Mouse (Mus musculus) adrenal gland, adult 8-10 months (tissue): ENCODE results near the gene Hist1h1d. TPM values are rescaled to one million over a fixed set of nuclear protein-coding genes. Genes with fewer than 3 reads are reported as not detected.
"Not testable (repeated sequence)": the region's sequence is repeated elsewhere in the genome, so short reads cannot be mapped to it uniquely, and the experiment has no call there.

Experiments used
- DNase-seq: peaks from one replicate; pipeline ENCODE4 v3.0.0; 2022
- total RNA-seq, 4 experiments: library from RNA; stranded (reverse); gene quantifications; 2 replicates each; pipeline ENCODE4 v1.2.4; 2022

Gene Hist1h1d
- total RNA-seq, 4 experiments from 2014 or later = 2.2 to 3.9 (median 3.1) TPM

- peak; percentile 52 for DNase-seq
These were observed 22.7 kb upstream of the Hist1h1d start for GRCm38 (mm10) chr13:23530181-23530900.

GRCm38 (mm10) chr13:23530901-23531875 is 21.9 kb upstream of the Hist1h1d start, which contains the start of gene Hist1h4h:
TSS of gene Hist1h4h (plus strand) at chr13:23531050.
- DNase-seq = peak; percentile 97

DNA sequence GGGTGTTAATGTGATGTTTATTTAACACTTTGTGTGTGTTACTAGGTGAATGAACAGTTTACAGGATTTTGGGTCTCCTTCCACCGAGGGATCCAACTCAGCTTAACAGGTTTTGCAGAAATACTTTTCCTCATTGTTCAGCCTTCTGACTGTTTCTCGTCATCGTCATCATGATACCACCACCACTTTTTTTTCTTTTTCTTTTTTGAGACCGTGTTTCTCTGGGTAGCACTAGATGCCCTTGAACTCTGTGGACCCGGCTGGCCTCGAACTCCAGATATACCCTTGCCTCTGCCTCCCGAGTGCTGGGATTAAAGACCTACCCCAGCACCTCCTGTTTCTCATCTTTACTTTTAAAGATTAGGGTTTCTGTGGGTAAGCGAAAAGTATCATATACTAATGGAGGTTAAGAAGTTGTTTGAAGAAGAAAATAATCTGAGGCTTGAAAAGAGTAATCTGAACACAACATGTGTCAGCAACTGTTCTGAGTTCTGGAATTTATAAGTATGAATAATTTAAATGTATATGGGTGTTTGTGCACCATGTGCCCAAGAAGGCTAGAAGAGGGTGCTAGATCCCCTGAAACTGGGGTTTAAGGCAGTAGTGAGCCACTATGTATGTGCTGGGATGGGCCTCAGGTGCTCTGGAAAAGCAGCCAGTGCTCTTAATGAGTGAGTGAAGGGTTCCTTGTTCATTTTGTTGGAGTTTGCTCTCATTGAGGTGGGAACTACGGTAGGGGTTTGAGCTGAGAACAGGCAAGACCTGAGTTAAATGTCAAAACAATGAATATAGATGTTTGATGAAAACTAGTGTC is 20.6 kb upstream of the Hist1h1d start:
- DNase-seq = no peak

DNA sequence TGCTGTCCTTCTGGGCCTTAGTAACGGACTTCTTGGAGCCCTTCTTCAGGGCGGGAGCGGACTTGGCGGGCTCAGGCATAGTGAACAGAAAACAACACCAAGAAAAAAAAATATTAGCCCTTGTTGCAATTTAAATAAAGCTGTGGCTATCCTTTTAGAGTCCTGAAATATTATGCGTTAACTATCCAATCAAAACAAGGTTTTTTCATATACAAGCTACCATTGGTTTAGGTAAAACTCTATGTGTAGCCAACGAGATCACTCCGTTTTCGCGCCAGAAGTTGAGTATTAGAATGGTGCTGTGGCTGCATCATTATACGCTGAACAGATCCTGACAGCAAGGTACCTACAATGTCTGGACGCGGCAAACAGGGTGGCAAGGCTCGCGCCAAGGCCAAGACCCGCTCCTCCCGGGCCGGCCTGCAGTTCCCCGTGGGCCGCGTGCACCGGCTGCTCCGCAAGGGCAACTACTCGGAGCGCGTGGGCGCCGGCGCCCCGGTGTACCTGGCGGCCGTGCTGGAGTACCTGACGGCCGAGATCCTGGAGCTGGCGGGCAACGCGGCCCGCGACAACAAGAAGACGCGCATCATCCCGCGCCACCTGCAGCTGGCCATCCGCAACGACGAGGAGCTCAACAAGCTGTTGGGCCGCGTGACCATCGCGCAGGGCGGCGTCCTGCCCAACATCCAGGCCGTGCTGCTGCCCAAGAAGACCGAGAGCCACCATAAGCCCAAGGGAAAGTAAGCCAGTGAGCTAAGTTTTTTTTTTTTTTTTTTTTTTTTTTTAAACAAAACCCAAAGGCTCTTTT is 19.3 kb upstream of the Hist1h1d start, which contains the start of gene Hist1h2af:
Hist1h2af (plus strand) TSS at position 347 of the 808 bp plus-strand sequence.
- DNase-seq = peak; percentile 59

- no peak for DNase-seq
These were observed 18.5 kb upstream of the Hist1h1d start for GRCm38 (mm10) chr13:23534368-23535131.

GRCm38 (mm10) chr13:23535137-23536075 is 17.7 kb upstream of the Hist1h1d start, which contains the start of gene Hist1h3g:
TSS of gene Hist1h3g (plus strand) at chr13:23535422.
- peak; percentile 86 for DNase-seq

DNA sequence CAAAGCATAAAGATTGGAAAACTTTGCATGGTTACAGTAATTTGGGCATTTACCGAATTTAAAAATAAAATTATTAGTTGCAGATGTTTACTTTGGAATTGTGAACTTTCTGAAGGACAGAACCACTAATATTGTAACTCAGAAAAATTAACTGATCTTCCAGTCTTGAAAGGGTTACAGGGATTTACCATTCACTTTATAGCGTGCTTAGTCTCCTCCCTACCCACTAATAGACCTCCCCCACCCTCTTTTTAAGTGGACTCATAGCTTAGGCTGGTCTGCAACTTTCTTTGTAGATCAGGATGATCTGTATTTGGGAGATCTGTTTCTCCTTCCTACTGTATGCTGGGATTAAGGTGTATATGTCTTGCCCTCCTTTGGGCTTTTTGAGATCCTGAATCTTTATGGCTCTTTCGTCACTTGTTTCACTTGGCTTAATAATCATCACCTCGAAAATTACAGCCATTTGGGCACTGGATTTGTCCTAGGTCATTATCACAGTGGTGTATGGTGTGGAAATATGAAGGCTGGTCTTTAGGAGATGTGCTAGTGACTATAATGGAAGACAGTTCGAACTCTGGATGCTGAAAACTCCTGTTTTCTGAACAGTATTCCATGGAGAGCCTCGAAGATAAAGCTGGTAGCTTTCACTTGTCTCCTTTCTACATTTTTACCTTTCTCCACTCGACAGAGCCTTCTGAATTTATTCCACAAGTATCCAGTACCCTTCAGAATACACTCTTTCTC is 16.8 kb upstream of the Hist1h1d start:
- DNase-seq = no peak

DNA sequence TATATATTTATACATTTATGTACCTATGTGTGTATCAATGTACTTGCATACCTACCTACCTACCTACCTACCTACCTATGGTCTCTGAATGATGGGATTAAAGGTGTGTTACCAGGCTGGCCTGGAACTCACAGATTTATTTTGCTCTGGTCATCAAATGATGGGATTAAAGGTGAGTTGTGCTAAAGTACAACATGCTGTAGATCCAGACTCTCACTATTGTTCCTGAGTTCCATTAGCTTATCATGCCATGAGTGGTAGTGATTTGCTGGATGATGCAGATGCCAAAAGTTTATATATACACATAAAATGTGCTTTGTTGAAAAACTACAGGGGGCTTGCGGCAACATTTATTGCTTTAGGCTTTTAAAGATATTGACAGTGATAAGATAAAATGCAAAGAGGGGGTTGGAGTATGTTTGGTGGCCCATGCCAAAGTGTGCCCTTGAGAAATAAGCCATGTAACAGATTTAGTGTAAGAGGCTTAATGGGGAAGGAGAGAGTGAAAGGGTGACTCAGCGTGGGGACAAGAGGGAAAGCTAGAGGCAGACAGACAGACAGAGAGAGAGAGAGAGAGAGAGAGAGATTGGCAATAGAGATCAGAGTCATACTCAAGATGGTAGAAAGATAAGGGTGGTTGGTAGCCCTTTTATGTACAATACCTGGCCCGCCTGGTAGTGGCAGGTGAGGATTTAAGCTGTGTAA is 15.9 kb upstream of the Hist1h1d start:
- DNase-seq = no peak

- DNase-seq = no peak
These were observed 14.8 kb upstream of the Hist1h1d start for GRCm38 (mm10) chr13:23538249-23538648.

GRCm38 (mm10) chr13:23539821-23540220 is 13.2 kb upstream of the Hist1h1d start:
- DNase-seq = not testable (repeated sequence)

DNA sequence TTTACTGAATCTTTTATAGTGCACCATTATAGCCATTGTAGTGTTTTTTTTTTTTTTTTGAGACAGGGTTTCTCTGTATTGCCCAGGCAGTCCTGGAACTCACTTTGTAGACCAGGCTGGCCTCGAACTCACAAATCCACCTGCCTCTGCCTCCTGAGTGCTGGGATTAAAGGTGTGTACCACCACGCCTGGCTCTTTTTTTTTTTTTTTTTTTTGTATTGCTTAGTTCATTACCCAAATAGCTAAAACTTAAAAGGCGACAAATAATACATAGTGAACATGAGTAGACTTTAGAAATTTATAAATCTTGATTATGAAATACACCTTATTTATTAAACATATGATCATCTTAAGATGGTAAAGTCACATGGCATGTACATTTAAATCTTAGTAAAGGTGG is 11.6 kb upstream of the Hist1h1d start:
- DNase-seq = no peak

- not testable (repeated sequence) for DNase-seq
These were observed 10.7 kb upstream of the Hist1h1d start for GRCm38 (mm10) chr13:23542225-23542980.

GRCm38 (mm10) chr13:23542999-23543607 is 10.0 kb upstream of the Hist1h1d start, which contains the start of gene Hist1h2bh:
TSS of gene Hist1h2bh (minus strand) at chr13:23543392.
- peak; percentile 79 for DNase-seq

GRCm38 (mm10) chr13:23543965-23544786 is 8.9 kb upstream of the Hist1h1d start, which contains the start of gene Hist1h3f:
TSS of gene Hist1h3f (plus strand) at chr13:23544052.
- DNase-seq = peak; percentile 54

- not testable (repeated sequence) for DNase-seq
These were observed 8.3 kb upstream of the Hist1h1d start for GRCm38 (mm10) chr13:23544787-23545120.

- no peak for DNase-seq
These were observed 6.4 kb upstream of the Hist1h1d start for GRCm38 (mm10) chr13:23546694-23547093.
